Mouse (Mus musculus) hindbrain, embryonic 13.5 days (tissue): ENCODE measurements at regions not wholly inside any gene's neighbourhood (a gene's known extent, or its start where the extent isn't known, plus 50 kb on each side); places are given as distances from the start of the nearest gene placed in this dataset.

Experiments used
- ATAC-seq: fragments of 200-750 bp; cut with Nextera tagmentation; 2 replicates; pipeline ENCODE4 v1.8.0; 2017; ENCODE audit warnings: moderate TSS enrichment; ENCODE audit not compliant: low FRiP score
- H3K27ac ChIP-seq: fragments of 300-500 bp; sonication (generic); 2 replicates; pipeline ENCODE4 v1.5.1; 2015; ENCODE audit warnings: inconsistent platforms, mild to moderate bottlenecking, moderate library complexity
- H3K27me3 ChIP-seq: fragments of 300-500 bp; sonication (generic); 2 replicates; pipeline ENCODE4 v1.6.1; 2015; ENCODE audit warnings: mild to moderate bottlenecking, inconsistent platforms
- H3K36me3 ChIP-seq: fragments of 300-500 bp; sonication (generic); 2 replicates; pipeline ENCODE4 v1.6.1; 2015; ENCODE audit warnings: mild to moderate bottlenecking, inconsistent platforms
- H3K4me1 ChIP-seq: fragments of 300-500 bp; sonication (generic); replicated peaks from 2 replicates; pipeline ENCODE4 v1.6.1; 2015; ENCODE audit warnings: inconsistent platforms
- H3K4me2 ChIP-seq: fragments of 300-500 bp; sonication (generic); 2 replicates; pipeline ENCODE4 v1.6.1; 2015; ENCODE audit warnings: inconsistent platforms, mild to moderate bottlenecking, moderate library complexity
- H3K4me3 ChIP-seq: fragments of 300-500 bp; sonication (generic); 2 replicates; pipeline ENCODE4 v1.5.1; 2015; ENCODE audit warnings: mild to moderate bottlenecking, inconsistent platforms
- H3K9ac ChIP-seq: fragments of 300-500 bp; sonication (generic); 2 replicates; pipeline ENCODE4 v1.6.1; 2015; ENCODE audit warnings: mild to moderate bottlenecking, inconsistent platforms
- H3K9me3 ChIP-seq: fragments of 300-500 bp; sonication (generic); 2 replicates; pipeline ENCODE4 v1.6.1; 2016; ENCODE audit warnings: inconsistent platforms
- WGBS: fragments of 180-500 bp; shearing (Covaris S2); methylation state at CpG from one replicate; pipeline ENCODE4 v1.1.7; 2015; 5-methylcytosine and 5-hydroxymethylcytosine counted together

- H3K36me3 ChIP-seq, result no peaks in the 10 kb centered on the region
- no peaks in the 10 kb centered on the region for H3K27me3 ChIP-seq
- peak overlapping the region; percentile 60 for H3K27ac ChIP-seq
- H3K4me3 ChIP-seq, result no peak overlapping the region
- no peak overlapping the region for H3K9ac ChIP-seq
- peaks cover 13% of the 10 kb centered on the region for H3K4me1 ChIP-seq
- H3K4me2 ChIP-seq, result no peak overlapping the region
- WGBS, result 16% methylated on average over 2 of the region's 2 CpGs
- peak; percentile 89 for ATAC-seq
- H3K9me3 ChIP-seq, result no peaks in the 10 kb centered on the region
These were observed 217.6 kb downstream of the Gm11077 start for GRCm38 (mm10) chr6:140946720-140947119.

GRCm38 (mm10) chr6:140950483-140950882, 221.4 kb downstream of the Gm11077 start:
- no peak overlapping the region for H3K4me2 ChIP-seq
- H3K9ac ChIP-seq, result no peak overlapping the region
- WGBS, result 60% methylated on average over 6 of the region's 6 CpGs
- H3K27ac ChIP-seq, result 0 out of 2 replicates have a peak overlapping the region, but pooled peaks have one; percentile 30
- no peaks in the 10 kb centered on the region for H3K36me3 ChIP-seq
- peaks cover 13% of the 10 kb centered on the region for H3K4me1 ChIP-seq
- ATAC-seq, result peak; percentile 18; the same call in 1 of the 2 replicates
- H3K27me3 ChIP-seq, result no peaks in the 10 kb centered on the region
- no peak overlapping the region for H3K4me3 ChIP-seq
- H3K9me3 ChIP-seq, result no peaks in the 10 kb centered on the region

GRCm38 (mm10) chr6:140953256-140953655, 224.2 kb downstream of the Gm11077 start:
- Histone ChIP-seq H3K4me3 (no peak overlapping the region), H3K9me3 (no peaks in the 10 kb centered on the region), H3K36me3 (no peaks in the 10 kb centered on the region), H3K27me3 (no peaks in the 10 kb centered on the region), H3K27ac (no peak overlapping the region), H3K4me2 (no peak overlapping the region), H3K9ac (no peak overlapping the region), H3K4me1 (peaks cover 11% of the 10 kb centered on the region)
- no peak for ATAC-seq

- peaks cover 11% of the 10 kb centered on the region for H3K4me1 ChIP-seq
- no peaks in the 10 kb centered on the region for H3K36me3 ChIP-seq
- no peak overlapping the region for H3K4me3 ChIP-seq
- H3K4me2 ChIP-seq, result no peak overlapping the region
- H3K27ac ChIP-seq, result no peak overlapping the region
- WGBS, result 92% methylated on average over 1 of the region's 1 CpGs
- no peak for ATAC-seq
- no peaks in the 10 kb centered on the region for H3K27me3 ChIP-seq
- H3K9me3 ChIP-seq, result no peaks in the 10 kb centered on the region
- no peak overlapping the region for H3K9ac ChIP-seq
These were observed 224.6 kb downstream of the Gm11077 start for GRCm38 (mm10) chr6:140953721-140954120.

GRCm38 (mm10) chr6:140955751-140956521, 226.9 kb downstream of the Gm11077 start:
- Histone ChIP-seq H3K4me3 (no peak overlapping the region), H3K4me2 (no peak overlapping the region), H3K9me3 (no peaks in the 10 kb centered on the region), H3K27me3 (no peaks in the 10 kb centered on the region), H3K4me1 (peaks cover 11% of the 10 kb centered on the region), H3K36me3 (no peaks in the 10 kb centered on the region), H3K9ac (no peak overlapping the region), H3K27ac (peak overlapping the region; percentile 62; the same call in 1 of the 2 replicates)
- 65% methylated on average over 13 of the region's 13 CpGs for WGBS
- 0 out of 2 replicates have a peak, but pooled peaks have one; percentile 40 for ATAC-seq

GRCm38 (mm10) chr6:140956522-140956863, 227.4 kb downstream of the Gm11077 start:
- Histone ChIP-seq H3K9me3 (no peaks in the 10 kb centered on the region), H3K27ac (peak overlapping the region; percentile 62; the same call in 1 of the 2 replicates), H3K4me1 (peaks cover 11% of the 10 kb centered on the region), H3K36me3 (no peaks in the 10 kb centered on the region), H3K4me2 (no peak overlapping the region), H3K4me3 (no peak overlapping the region), H3K9ac (no peak overlapping the region), H3K27me3 (no peaks in the 10 kb centered on the region)
- 97% methylated on average over 4 of the region's 4 CpGs for WGBS
- ATAC-seq, result no peak

GRCm38 (mm10) chr6:140961987-140962386, 232.9 kb downstream of the Gm11077 start:
- peak overlapping the region; percentile 15; the same call in 1 of the 2 replicates for H3K4me3 ChIP-seq

GRCm38 (mm10) chr6:140962563-140962962, 233.5 kb downstream of the Gm11077 start:
- 0 out of 2 replicates have a peak overlapping the region, but pooled peaks have one; percentile 26 for H3K27ac ChIP-seq

More at GRCm38 (mm10) chr6:140961987-140962386, 232.9 kb downstream of the Gm11077 start:
- ATAC-seq, result peak; percentile 58; the same call in 1 of the 2 replicates
- H3K27ac ChIP-seq, result 0 out of 2 replicates have a peak overlapping the region, but pooled peaks have one; percentile 26
- H3K4me2 ChIP-seq, result peak overlapping the region; percentile 45
- no peaks in the 10 kb centered on the region for H3K27me3 ChIP-seq
- WGBS, result 24% methylated on average over 11 of the region's 11 CpGs
- H3K9ac ChIP-seq, result no peak overlapping the region
- H3K4me1 ChIP-seq, result peaks cover 20% of the 10 kb centered on the region
- H3K9me3 ChIP-seq, result no peaks in the 10 kb centered on the region
- H3K36me3 ChIP-seq, result no peaks in the 10 kb centered on the region

GRCm38 (mm10) chr6:140973732-140974131, 244.6 kb downstream of the Gm11077 start:
- no peak for ATAC-seq
- 61% methylated on average over 6 of the region's 6 CpGs for WGBS
- no peaks in the 10 kb centered on the region for H3K4me1 ChIP-seq

More at GRCm38 (mm10) chr6:140962563-140962962, 233.5 kb downstream of the Gm11077 start:
- peak overlapping the region; percentile 15; the same call in 1 of the 2 replicates for H3K4me3 ChIP-seq
- H3K9ac ChIP-seq, result no peak overlapping the region
- peaks cover 20% of the 10 kb centered on the region for H3K4me1 ChIP-seq
- H3K9me3 ChIP-seq, result no peaks in the 10 kb centered on the region
- peak overlapping the region; percentile 45 for H3K4me2 ChIP-seq
- peak; percentile 75 for ATAC-seq
- H3K36me3 ChIP-seq, result no peaks in the 10 kb centered on the region
- H3K27me3 ChIP-seq, result no peaks in the 10 kb centered on the region
- 6% methylated on average over 4 of the region's 4 CpGs for WGBS

GRCm38 (mm10) chr6:140976989-140977388, 247.9 kb downstream of the Gm11077 start:
- H3K4me3 ChIP-seq, result no peak overlapping the region

More at GRCm38 (mm10) chr6:140973732-140974131, 244.6 kb downstream of the Gm11077 start:
- Histone ChIP-seq H3K9me3 (no peaks in the 10 kb centered on the region), H3K4me2 (no peak overlapping the region), H3K4me3 (no peak overlapping the region), H3K36me3 (no peaks in the 10 kb centered on the region), H3K9ac (no peak overlapping the region), H3K27ac (no peak overlapping the region), H3K27me3 (no peaks in the 10 kb centered on the region)

GRCm38 (mm10) chr6:140983610-140984009, 254.5 kb downstream of the Gm11077 start:
- Histone ChIP-seq H3K4me3 (no peak overlapping the region), H3K36me3 (no peaks in the 10 kb centered on the region), H3K9me3 (no peaks in the 10 kb centered on the region), H3K27me3 (no peaks in the 10 kb centered on the region), H3K27ac (no peak overlapping the region), H3K4me1 (no peaks in the 10 kb centered on the region), H3K4me2 (no peak overlapping the region), H3K9ac (no peak overlapping the region)
- ATAC-seq, result no peak
- WGBS, result 96% methylated on average over 8 of the region's 8 CpGs

More at GRCm38 (mm10) chr6:140976989-140977388, 247.9 kb downstream of the Gm11077 start:
- H3K9ac ChIP-seq, result no peak overlapping the region
- H3K4me1 ChIP-seq, result no peaks in the 10 kb centered on the region
- 86% methylated on average over 5 of the region's 5 CpGs for WGBS
- H3K36me3 ChIP-seq, result no peaks in the 10 kb centered on the region
- no peaks in the 10 kb centered on the region for H3K27me3 ChIP-seq
- H3K27ac ChIP-seq, result no peak overlapping the region
- no peaks in the 10 kb centered on the region for H3K9me3 ChIP-seq
- no peak overlapping the region for H3K4me2 ChIP-seq
- no peak for ATAC-seq

GRCm38 (mm10) chr6:140984249-140984648, 255.2 kb downstream of the Gm11077 start:
- H3K4me2 ChIP-seq, result no peak overlapping the region
- no peaks in the 10 kb centered on the region for H3K4me1 ChIP-seq

More at GRCm38 (mm10) chr6:140984249-140984648, 255.2 kb downstream of the Gm11077 start:
- no peak for ATAC-seq
- Histone ChIP-seq H3K36me3 (no peaks in the 10 kb centered on the region), H3K27ac (no peak overlapping the region), H3K27me3 (no peaks in the 10 kb centered on the region), H3K9me3 (no peaks in the 10 kb centered on the region), H3K9ac (no peak overlapping the region), H3K4me3 (no peak overlapping the region)
- WGBS, result 96% methylated on average over 7 of the region's 7 CpGs
